Mouse (Mus musculus) heart, adult 10 weeks (tissue): ENCODE data around the gene Tent5c. TPM values are rescaled to one million over a fixed set of nuclear protein-coding genes. Genes with fewer than 3 reads are reported as not detected.

Experiments
- polyA plus RNA-seq: library from polyadenylated mRNA; stranded (reverse); fragments of 350-450 nt; fragmentation: Illumina TruSeq; extraction: RNeasy Lipid Tissue Mini Kit (QIAGEN cat#74804); gene quantifications from one replicate; pipeline ENCODE4 v1.2.3, GENCODE M21; 2014; ENCODE audit warnings: low read depth, low replicate concordance

Tent5c gene
- polyA plus RNA-seq = 1.6 TPM

GRCm38 (mm10) chr3:100489133-100490009, at the start of gene Tent5c:
TSS of gene Tent5c (minus strand) at chr3:100489324.

Other genes starting within 250 kb of the Tent5c start
- gene Man1a2, start 196.2 kb upstream of the Tent5c start, polyA plus RNA-seq = 13.0 TPM